Mouse (Mus musculus) hindbrain, embryonic 10.5 days (tissue): ENCODE measurements around the gene Xpot. TPM values are rescaled to one million over a fixed set of nuclear protein-coding genes. Genes with fewer than 3 reads are reported as not detected.

Experiments used
- DNase-seq: peaks from one replicate; pipeline ENCODE4 v3.0.0-alpha.2; 2017; ENCODE audit warnings: low spot score
- H3K27ac ChIP-seq: fragments of 300-500 bp; sonication (generic); 2 replicates; pipeline ENCODE4 v1.5.1; 2016; ENCODE audit warnings: mild to moderate bottlenecking, moderate library complexity
- H3K27me3 ChIP-seq: fragments of 300-500 bp; sonication (generic); 2 replicates; pipeline ENCODE4 v1.6.1; 2016; ENCODE audit warnings: mild to moderate bottlenecking; ENCODE audit not compliant: poor library complexity, insufficient read depth, severe bottlenecking
- H3K36me3 ChIP-seq: fragments of 300-500 bp; sonication (generic); 2 replicates; pipeline ENCODE4 v1.6.1; 2016; ENCODE audit warnings: mild to moderate bottlenecking, moderate library complexity
- H3K4me1 ChIP-seq: fragments of 300-500 bp; sonication (generic); replicated peaks from 2 replicates; pipeline ENCODE4 v1.6.1; 2016; ENCODE audit warnings: mild to moderate bottlenecking
- H3K4me3 ChIP-seq: fragments of 300-500 bp; sonication (generic); 2 replicates; pipeline ENCODE4 v1.5.1; 2016; ENCODE audit warnings: mild to moderate bottlenecking, moderate library complexity
- H3K9me3 ChIP-seq: fragments of 300-500 bp; sonication (generic); 2 replicates; pipeline ENCODE4 v1.6.1; 2016; ENCODE audit warnings: mild to moderate bottlenecking, moderate library complexity
- WGBS: fragments of 180-500 bp; shearing (Covaris S2); methylation state at CpG from one replicate; pipeline ENCODE4 v1.1.7; 2016; 5-methylcytosine and 5-hydroxymethylcytosine counted together
- polyA plus RNA-seq: library from polyadenylated mRNA; unstranded; fragments of >200 nt; fragmentation: Nextera tagmentation; extraction: Ambion mirVana; gene quantifications from 2 replicates; pipeline ENCODE4 v1.2.1, GENCODE M21; 2016

The Xpot gene
- polyA plus RNA-seq: 42.4 and 51.5 TPM in 2 replicates

GRCm38 (mm10) chr10:121626186-121626882, at the start of gene Xpot:
TSS of gene Xpot (minus strand) at chr10:121626332.
- Histone ChIP-seq H3K4me3 (peak within 1 kb of the TSS; percentile 76), H3K36me3 (peaks cover 19% of the 10 kb centered on the region), H3K27me3 (no peaks in the 10 kb centered on the region), H3K9me3 (no peaks in the 10 kb centered on the region), H3K27ac (peak within 1 kb of the TSS; percentile 95), H3K4me1 (peaks cover 11% of the 10 kb centered on the region)
- DNase-seq: peak; percentile 98
- under 1% methylated on average over 70 of the region's 70 CpGs for whole genome bisulfite sequencing

- 88% methylated on average over 10 of the region's 10 CpGs for WGBS
- no peaks in the 10 kb centered on the region for H3K27me3 ChIP-seq
Measured at GRCm38 (mm10) chr10:121669103-121669502, 43.0 kb upstream of the Xpot start.

GRCm38 (mm10) chr10:121665631-121666145, 39.6 kb upstream of the Xpot start:
- Histone ChIP-seq H3K36me3 (no peaks in the 10 kb centered on the region), H3K4me1 (peaks cover 14% of the 10 kb centered on the region), H3K27ac (no peak overlapping the region), H3K9me3 (no peaks in the 10 kb centered on the region), H3K27me3 (no peaks in the 10 kb centered on the region), H3K4me3 (no peak overlapping the region)
- 76% methylated on average over 8 of the region's 8 CpGs for WGBS
- DNase-seq: no peak

More at GRCm38 (mm10) chr10:121669103-121669502, 43.0 kb upstream of the Xpot start:
- no peak overlapping the region for H3K4me3 ChIP-seq
- H3K9me3 ChIP-seq: 0 out of 2 replicates have a peak, but pooled peaks cover 2% of the 10 kb centered on the region
- H3K36me3 ChIP-seq: no peaks in the 10 kb centered on the region
- H3K27ac ChIP-seq: no peak overlapping the region
- DNase-seq: no peak
- peaks cover 5% of the 10 kb centered on the region for H3K4me1 ChIP-seq

GRCm38 (mm10) chr10:121663599-121663998, 37.5 kb upstream of the Xpot start:
- Histone ChIP-seq H3K27ac (no peak overlapping the region; the same call in 1 of the 2 replicates), H3K9me3 (no peaks in the 10 kb centered on the region), H3K36me3 (no peaks in the 10 kb centered on the region), H3K4me1 (peaks cover 14% of the 10 kb centered on the region), H3K4me3 (no peak overlapping the region), H3K27me3 (no peaks in the 10 kb centered on the region)
- 66% methylated on average over 13 of the region's 13 CpGs for WGBS
- DNase-seq: no peak

GRCm38 (mm10) chr10:121662711-121663110, 36.6 kb upstream of the Xpot start:
- H3K27me3 ChIP-seq: no peaks in the 10 kb centered on the region
- H3K9me3 ChIP-seq: no peaks in the 10 kb centered on the region
- no peak for DNase-seq
- H3K4me3 ChIP-seq: no peak overlapping the region
- WGBS: 86% methylated on average over 2 of the region's 2 CpGs
- H3K27ac ChIP-seq: no peak overlapping the region
- H3K36me3 ChIP-seq: no peaks in the 10 kb centered on the region
- peaks cover 14% of the 10 kb centered on the region for H3K4me1 ChIP-seq

- H3K27ac ChIP-seq: no peak overlapping the region
- no peaks in the 10 kb centered on the region for H3K27me3 ChIP-seq
- H3K36me3 ChIP-seq: no peaks in the 10 kb centered on the region
- WGBS: 89% methylated on average over 4 of the region's 4 CpGs
- no peaks in the 10 kb centered on the region for H3K9me3 ChIP-seq
- DNase-seq: no peak
- H3K4me1 ChIP-seq: no peaks in the 10 kb centered on the region
- no peak overlapping the region for H3K4me3 ChIP-seq
Measured at GRCm38 (mm10) chr10:121655907-121656306, 29.8 kb upstream of the Xpot start.

GRCm38 (mm10) chr10:121653079-121653478, 26.9 kb upstream of the Xpot start:
- Histone ChIP-seq H3K36me3 (no peaks in the 10 kb centered on the region), H3K9me3 (no peaks in the 10 kb centered on the region), H3K4me1 (no peaks in the 10 kb centered on the region), H3K4me3 (no peak overlapping the region), H3K27me3 (no peaks in the 10 kb centered on the region), H3K27ac (no peak overlapping the region)
- DNase-seq: no peak
- WGBS: 87% methylated on average over 1 of the region's 1 CpGs

GRCm38 (mm10) chr10:121646294-121646693, 20.2 kb upstream of the Xpot start:
- no peak for DNase-seq
- 73% methylated on average over 6 of the region's 6 CpGs for WGBS
- Histone ChIP-seq H3K27ac (no peak overlapping the region), H3K27me3 (peaks cover 35% of the 10 kb centered on the region), H3K36me3 (no peaks in the 10 kb centered on the region), H3K9me3 (no peaks in the 10 kb centered on the region), H3K4me3 (no peak overlapping the region), H3K4me1 (peaks cover 12% of the 10 kb centered on the region)

- Histone ChIP-seq H3K4me3 (peak overlapping the region; percentile 66), H3K36me3 (no peaks in the 10 kb centered on the region), H3K9me3 (no peaks in the 10 kb centered on the region), H3K27ac (no peak overlapping the region), H3K27me3 (peaks cover 47% of the 10 kb centered on the region), H3K4me1 (peaks cover 20% of the 10 kb centered on the region)
- DNase-seq: no peak
- WGBS: 5% methylated on average over 28 of the region's 28 CpGs
Measured at GRCm38 (mm10) chr10:121642054-121642947, 16.2 kb upstream of the Xpot start.

GRCm38 (mm10) chr10:121641272-121642053, 15.3 kb upstream of the Xpot start, which contains the start of gene D930020B18Rik:
TSS of gene D930020B18Rik (plus strand) at chr10:121641588.
- Histone ChIP-seq H3K36me3 (no peaks in the 10 kb centered on the region), H3K4me1 (peaks cover 20% of the 10 kb centered on the region), H3K4me3 (peak within 1 kb of the TSS; percentile 66), H3K27me3 (peaks cover 47% of the 10 kb centered on the region), H3K27ac (peak within 1 kb of the TSS; percentile 67; the same call in 1 of the 2 replicates), H3K9me3 (no peaks in the 10 kb centered on the region)
- peak; percentile 63 for DNase-seq
- WGBS: under 1% methylated on average over 69 of the region's 69 CpGs

GRCm38 (mm10) chr10:121640944-121641271, 14.8 kb upstream of the Xpot start:
- Histone ChIP-seq H3K27me3 (peaks cover 47% of the 10 kb centered on the region), H3K4me1 (peaks cover 20% of the 10 kb centered on the region), H3K9me3 (no peaks in the 10 kb centered on the region), H3K4me3 (peak overlapping the region; percentile 66), H3K27ac (no peak overlapping the region), H3K36me3 (no peaks in the 10 kb centered on the region)
- peak; percentile 11 for DNase-seq
- 17% methylated on average over 10 of the region's 10 CpGs for WGBS
